In genomic region chr2:125724086-125724430, GRCm38 (mm10) we compare ENCODE assay signal across 8 mouse cellular contexts. TPM values are rescaled to one million over a fixed set of nuclear protein-coding genes. Genes with fewer than 3 reads are reported as not detected.
DNase-seq lines count a peak whose midpoint lies in the region; ATAC-seq lines count a peak whose summit lies in the region.

Gene Shc4, minus strand, starts transcription at chr2:125724148.

- peak; percentile 18 for DNase-seq in heart, adult 8-10 months (ENCODE audit: low spot score)
- DNase-seq in heart, postnatal 36 days = no peak
- DNase-seq in cerebellum, adult 9-11 months = peak; percentile 14
- peak; percentile 20 for DNase-seq in liver
- no peak for DNase-seq in ovary, postnatal 14 days (ENCODE audit: low spot score)

- intact Hi-C loops in heart, postnatal 36 days (cut with DNase I) = loop anchor here (10.0 kb wide), 1 partner anchor 469 kb away; no protein-coding TSS in a partner anchor

- peaks cover 17% of the 10 kb centered on the region for H3K4me1 ChIP-seq in heart, embryonic 15.5 days (replicated peaks)
- H3K4me1 ChIP-seq in stomach, embryonic 15.5 days = peaks cover 13% of the 10 kb centered on the region

- peak within 1 kb of the TSS; percentile 56 for H3K9ac ChIP-seq in heart, embryonic 15.5 days
- H3K9ac ChIP-seq in stomach, embryonic 15.5 days = peak within 1 kb of the TSS; percentile 41; the same call in 1 of the 2 replicates

- H3K27me3 ChIP-seq in heart, embryonic 15.5 days = peaks cover 42% of the 10 kb centered on the region
- H3K27me3 ChIP-seq in stomach, embryonic 15.5 days (replicated peaks) = peaks cover 23% of the 10 kb centered on the region

- H3K4me3 ChIP-seq in heart, embryonic 15.5 days = peak within 1 kb of the TSS; percentile 52
- H3K4me3 ChIP-seq in stomach, embryonic 15.5 days (replicated peaks) = peak within 1 kb of the TSS; percentile 47

- H3K36me3 ChIP-seq in heart, embryonic 15.5 days = no peaks in the 10 kb centered on the region
- H3K36me3 ChIP-seq in stomach, embryonic 15.5 days = no peaks in the 10 kb centered on the region

- ATAC-seq in CD4-positive, CD25-positive, alpha-beta regulatory T cell, adult 4 months = peak; percentile 46
- ATAC-seq in heart, embryonic 15.5 days (replicated peaks; ENCODE audit: insufficient number of reproducible peaks, insufficient read depth, low FRiP score, low read depth) = peak; percentile 42; the same call in 1 of the 2 replicates
- peak; percentile 68 for ATAC-seq in stomach, embryonic 15.5 days (ENCODE audit: insufficient read depth, low FRiP score, low read depth)

- H3K9me3 ChIP-seq in heart, embryonic 15.5 days (replicated peaks) = no peaks in the 10 kb centered on the region
- H3K9me3 ChIP-seq in stomach, embryonic 15.5 days = no peaks in the 10 kb centered on the region

- under 1% methylated on average over 15 of the region's 15 CpGs for WGBS in heart, embryonic 15.5 days
- under 1% methylated on average over 15 of the region's 15 CpGs for WGBS in stomach, embryonic 15.5 days

- no peak within 1 kb of the TSS for H3K27ac ChIP-seq in heart, embryonic 15.5 days
- no peak within 1 kb of the TSS for H3K27ac ChIP-seq in stomach, embryonic 15.5 days

- H3K4me2 ChIP-seq in heart, embryonic 15.5 days = peak within 1 kb of the TSS; percentile 99
- H3K4me2 ChIP-seq in stomach, embryonic 15.5 days = peak within 1 kb of the TSS; percentile 98

RNA-seq across cellular contexts. Expression of gene Shc4, which starts in this region (rescaled TPM):
- total RNA-seq in heart, adult 8-10 months (2022) = under 1 TPM; 0.82 to 0.97 (median 0.91) TPM
- under 1 TPM; 0.42 to 0.51 TPM for total RNA-seq in heart, postnatal 36 days (2021)
- polyA plus RNA-seq in CD4-positive, CD25-positive, alpha-beta regulatory T cell, adult 4 months (2017; shearing (Covaris generic)) = not detected
- 1.0 and 1.5 TPM in 2 replicates for polyA plus RNA-seq in heart, embryonic 15.5 days (2015; fragmentation: Nextera tagmentation; extraction: Ambion mirVana)
- polyA plus RNA-seq in stomach, embryonic 15.5 days (2015; fragmentation: Nextera tagmentation; extraction: Ambion mirVana) = 2.5 and 3.1 TPM in 2 replicates

Comparison
In these comparisons a context has a peak if more than half of its experiments do, and no peak if none do; other contexts are left out.
1. Peak in DNase-seq in heart, adult 8-10 months; RNA of the gene not detected or under 1 TPM.
2. Peak in ATAC-seq in CD4-positive, CD25-positive, alpha-beta regulatory T cell, adult 4 months; RNA of the gene not detected or under 1 TPM.
3. DNase-seq: peak in cerebellum, adult 9-11 months (single experiment) and liver (single experiment); none in heart, postnatal 36 days (0 of 2) and ovary, postnatal 14 days (single experiment).
4. Peak in every context shown above with its lines, with median percentiles within 50 percentile points of each other: ATAC-seq.